Mouse (Mus musculus) lung, postnatal 0 days (tissue): ENCODE results near the gene Ppp3ca. TPM values are rescaled to one million over a fixed set of nuclear protein-coding genes. Genes with fewer than 3 reads are reported as not detected.

Experiments used
- ATAC-seq: fragments of 200-750 bp; cut with Nextera tagmentation; 2 replicates; pipeline ENCODE4 v1.8.0; 2017; ENCODE audit warnings: moderate library complexity
- DNase-seq: peaks from one replicate; pipeline ENCODE4 v3.0.0-alpha.2; 2016; ENCODE audit warnings: low spot score
- H3K27ac ChIP-seq: fragments of 300-500 bp; sonication (generic); 2 replicates; pipeline ENCODE4 v1.5.1; 2014; ENCODE audit warnings: antibody characterized with exemption, mild to moderate bottlenecking, low read length, mixed read lengths
- H3K27me3 ChIP-seq: fragments of 300-500 bp; sonication (generic); replicated peaks from 2 replicates; pipeline ENCODE4 v1.6.1; 2014; ENCODE audit warnings: low read length, mixed read lengths; ENCODE audit not compliant: insufficient read depth
- H3K36me3 ChIP-seq: fragments of 300-500 bp; sonication (generic); 2 replicates; pipeline ENCODE4 v1.6.1; 2014; ENCODE audit warnings: low read length, mixed read lengths; ENCODE audit not compliant: insufficient read depth
- H3K4me1 ChIP-seq: fragments of 300-500 bp; sonication (generic); 2 replicates; pipeline ENCODE4 v1.6.1; 2014; ENCODE audit warnings: antibody characterized with exemption, low read depth, low read length, mixed read lengths; ENCODE audit not compliant: insufficient read depth
- H3K4me2 ChIP-seq: fragments of 300-500 bp; sonication (generic); replicated peaks from 2 replicates; pipeline ENCODE4 v1.6.1; 2014; ENCODE audit warnings: low read depth, mild to moderate bottlenecking, low read length, moderate library complexity, mixed read lengths
- H3K4me3 ChIP-seq: fragments of 300-500 bp; sonication (generic); 2 replicates; pipeline ENCODE4 v1.5.1; 2014; ENCODE audit warnings: low read depth, low read length
- H3K9ac ChIP-seq: fragments of 300-500 bp; sonication (generic); replicated peaks from 2 replicates; pipeline ENCODE4 v1.6.1; 2014; ENCODE audit warnings: low read depth, mild to moderate bottlenecking
- H3K9me3 ChIP-seq: fragments of 300-500 bp; sonication (generic); 2 replicates; pipeline ENCODE4 v1.6.1; 2016; ENCODE audit warnings: low read length, mixed read lengths
- CTCF ChIP-seq: IDR thresholded peaks from 2 replicates; pipeline ENCODE4 v1.5.1; 2016; ENCODE audit warnings: antibody characterized with exemption, mild to moderate bottlenecking
- EP300 ChIP-seq: IDR thresholded peaks from 2 replicates; pipeline ENCODE4 v1.6.1; 2016; ENCODE audit warnings: antibody characterized with exemption, mild to moderate bottlenecking, control low read depth
- WGBS: fragments of 180-500 bp; shearing (Covaris S2); extraction: QIAGEN DNeasy Blood & Tissue Kit; methylation state at CpG from one replicate; pipeline ENCODE4 v1.1.7; 2014; 5-methylcytosine and 5-hydroxymethylcytosine counted together
- microRNA-seq: library from miRNA; unstranded; fragments of <30 nt; microRNA quantifications from one replicate; pipeline ENCODE4, GENCODE M21; 2016
- polyA plus RNA-seq: library from polyadenylated mRNA; unstranded; fragments of >200 nt; fragmentation: Nextera tagmentation; extraction: Ambion mirVana; gene quantifications from 2 replicates; pipeline ENCODE4 v1.2.1, GENCODE M21; 2015

Ppp3ca gene
- polyA plus RNA-seq, 1 experiment from 2014 or later, result 105 TPM

- no peak overlapping the region for H3K9ac ChIP-seq
- H3K4me3 ChIP-seq, result no peak overlapping the region
- H3K27ac ChIP-seq, result no peak overlapping the region
- TF ChIP-seq CTCF (no peak), EP300 (no peak)
- no peak overlapping the region for H3K4me2 ChIP-seq
- H3K27me3 ChIP-seq, result no peaks in the 10 kb centered on the region
- ATAC-seq, result peak; percentile 52
- WGBS, result 56% methylated on average over 5 of the region's 5 CpGs
- H3K9me3 ChIP-seq, result no peaks in the 10 kb centered on the region
- no peak for DNase-seq
- H3K4me1 ChIP-seq, result no peaks in the 10 kb centered on the region
- H3K36me3 ChIP-seq, result no peaks in the 10 kb centered on the region
Measured at GRCm38 (mm10) chr3:136980915-136981588, 311.1 kb downstream of the Ppp3ca start.

GRCm38 (mm10) chr3:136981589-136981924 is 311.6 kb downstream of the Ppp3ca start:
- H3K27ac ChIP-seq, result no peak overlapping the region
- H3K9ac ChIP-seq, result no peak overlapping the region
- TF ChIP-seq CTCF, result no peak
- no peak for TF ChIP-seq EP300
- H3K9me3 ChIP-seq, result no peaks in the 10 kb centered on the region
- no peak overlapping the region for H3K4me2 ChIP-seq
- 79% methylated on average over 4 of the region's 4 CpGs for WGBS
- H3K36me3 ChIP-seq, result no peaks in the 10 kb centered on the region
- ATAC-seq (no peak), DNase-seq (no peak)
- no peaks in the 10 kb centered on the region for H3K27me3 ChIP-seq
- H3K4me3 ChIP-seq, result no peak overlapping the region
- no peaks in the 10 kb centered on the region for H3K4me1 ChIP-seq

DNA sequence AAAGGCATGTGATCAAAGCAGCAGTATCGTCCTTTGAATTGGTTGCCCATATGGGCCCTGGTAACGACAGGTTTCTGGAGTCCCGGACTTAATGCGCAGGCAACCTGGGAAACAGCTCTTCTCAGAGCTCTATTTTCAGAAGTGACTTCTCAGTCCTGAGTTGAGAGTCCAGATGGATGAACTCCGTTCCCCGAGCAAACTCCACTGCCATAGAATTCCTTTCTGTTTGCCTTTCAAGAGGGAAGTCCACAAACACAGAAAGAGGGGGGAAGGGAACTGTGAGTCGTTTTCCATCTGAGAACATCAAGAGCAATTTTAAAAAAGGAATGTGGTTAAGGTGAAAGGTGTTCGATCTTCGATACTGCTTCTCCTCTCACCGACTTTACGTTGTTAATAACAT is 312.1 kb downstream of the Ppp3ca start:
- H3K9ac ChIP-seq, result no peak overlapping the region
- no peak overlapping the region for H3K4me2 ChIP-seq
- no peak for ATAC-seq
- TF ChIP-seq CTCF, result no peak
- no peak for TF ChIP-seq EP300
- no peaks in the 10 kb centered on the region for H3K4me1 ChIP-seq
- no peak for DNase-seq
- H3K36me3 ChIP-seq, result no peaks in the 10 kb centered on the region
- no peaks in the 10 kb centered on the region for H3K27me3 ChIP-seq
- 72% methylated on average over 11 of the region's 11 CpGs for WGBS
- H3K9me3 ChIP-seq, result no peaks in the 10 kb centered on the region
- H3K4me3 ChIP-seq, result no peak overlapping the region
- H3K27ac ChIP-seq, result no peak overlapping the region

- H3K4me1 ChIP-seq, result no peaks in the 10 kb centered on the region
- H3K27ac ChIP-seq, result no peak overlapping the region
- H3K4me2 ChIP-seq, result no peak overlapping the region
- DNase-seq, result no peak
- no peaks in the 10 kb centered on the region for H3K27me3 ChIP-seq
- H3K9ac ChIP-seq, result no peak overlapping the region
- no peak overlapping the region for H3K4me3 ChIP-seq
- ATAC-seq, result no peak
- TF ChIP-seq CTCF (no peak), EP300 (no peak)
- no peaks in the 10 kb centered on the region for H3K9me3 ChIP-seq
- no peaks in the 10 kb centered on the region for H3K36me3 ChIP-seq
- 47% methylated on average over 3 of the region's 3 CpGs for WGBS
Measured at GRCm38 (mm10) chr3:136986096-136986881, 316.4 kb downstream of the Ppp3ca start.

Small RNA genes lying within 50 kb of the gene (microRNA-seq; reads per million reads assigned to microRNA genes)
- gene Gm44327, result not detected
